Mouse (Mus musculus): ENCODE measurements around the gene Sspo. TPM values are rescaled to one million over a fixed set of nuclear protein-coding genes. Genes with fewer than 3 reads are reported as not detected.
A peak's percentile ranks its signal among the peaks of the same experiment; 100 is the strongest.

Sspo gene
- polyA plus RNA-seq, 1 experiment from 2014 or later = 0.05 TPM

DNA sequence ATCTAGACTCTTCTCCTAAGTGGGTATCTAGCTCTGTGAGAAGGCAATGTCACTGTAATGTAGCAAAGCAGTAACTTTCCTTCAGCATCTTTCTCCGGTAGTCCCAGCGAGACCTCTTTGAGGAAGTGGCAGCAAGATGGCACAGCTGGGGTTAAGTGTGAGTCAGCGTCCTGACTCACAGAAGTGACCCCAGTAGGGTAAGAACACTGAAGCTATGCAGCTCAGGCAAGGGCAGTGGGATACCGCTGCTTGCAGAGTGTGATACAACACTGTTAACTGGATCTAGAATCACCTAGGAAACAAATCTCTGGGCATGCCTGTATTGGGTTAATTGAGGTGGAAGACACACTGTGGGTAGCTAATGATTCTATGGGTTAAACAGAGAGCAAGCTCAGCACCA, 88.1 kb downstream of the Sspo start:
- no peak for ATAC-seq (replicated peaks; ENCODE audit: low FRiP score)
- Histone ChIP-seq H3K9me3 (ENCODE audit: control insufficient read depth, low read length) (no peaks in the 10 kb centered on the region), H3K4me3 (ENCODE audit: low read depth, low read length) (no peak overlapping the region), H3K4me2 (no peak overlapping the region), H3K4me1 (replicated peaks; ENCODE audit: control insufficient read depth, insufficient read depth, low read length) (no peaks in the 10 kb centered on the region), H3K36me3 (ENCODE audit: control insufficient read depth, insufficient read depth, low read length) (no peaks in the 10 kb centered on the region), H3K9ac (ENCODE audit: low read depth, low read length) (no peak overlapping the region), H3K27me3 (replicated peaks; ENCODE audit: control insufficient read depth, insufficient read depth, low read length) (no peaks in the 10 kb centered on the region), H3K27ac (ENCODE audit: low read depth, low read length) (no peak overlapping the region)
- no peak for DNase-seq (ENCODE audit: low spot score)
- 53% methylated on average over 4 of the region's 4 CpGs for WGBS

DNA sequence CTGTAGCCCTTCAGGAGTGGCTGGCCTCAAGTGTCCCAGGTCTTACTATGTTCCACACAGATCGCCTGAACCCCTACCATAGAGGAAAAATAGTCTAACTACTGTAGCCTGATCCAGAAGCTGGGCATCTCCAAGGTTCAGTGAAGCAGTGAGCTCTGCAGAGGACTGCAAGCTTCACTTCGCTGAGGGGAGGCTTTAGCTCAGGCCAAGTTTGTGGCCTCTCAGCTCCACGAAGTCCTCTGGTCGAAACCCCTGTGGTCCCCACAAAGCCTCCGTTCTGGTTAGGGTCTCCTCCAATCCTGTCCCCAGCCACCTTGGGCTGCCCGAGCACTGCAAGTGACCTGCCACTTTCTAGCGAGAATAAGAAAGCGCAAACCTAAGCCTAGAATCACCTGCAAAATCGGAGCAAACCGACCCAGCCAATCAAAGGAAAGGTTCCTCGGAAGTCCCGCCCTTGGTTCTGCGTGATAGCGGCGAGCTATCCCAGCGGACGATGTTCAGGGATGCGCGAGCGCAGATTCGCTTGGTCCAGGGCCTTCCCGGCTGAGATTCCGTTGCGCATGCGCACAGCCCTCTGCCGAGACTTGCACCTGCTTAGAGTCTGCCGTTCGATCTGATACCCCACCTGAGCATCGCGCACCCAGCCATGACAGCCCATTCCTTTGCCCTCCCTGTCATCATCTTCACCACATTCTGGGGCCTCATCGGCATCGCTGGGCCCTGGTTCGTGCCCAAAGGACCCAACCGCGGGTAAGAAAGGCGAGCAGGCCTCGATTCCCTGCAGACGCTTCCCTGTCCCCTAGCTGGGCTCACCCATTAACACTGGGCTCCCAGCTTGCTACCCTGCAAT, 89.3 kb downstream of the Sspo start, which contains the start of gene Atp6v0e2:
Gene Atp6v0e2, plus strand, starts transcription at position 511 of the 850 bp plus-strand sequence.
- Histone ChIP-seq H3K27ac (ENCODE audit: low read depth, low read length) (no peak within 1 kb of the TSS), H3K9ac (ENCODE audit: low read depth, low read length) (no peak within 1 kb of the TSS; the same call in 1 of the 2 replicates), H3K27me3 (replicated peaks; ENCODE audit: control insufficient read depth, insufficient read depth, low read length) (no peaks in the 10 kb centered on the region), H3K4me1 (replicated peaks; ENCODE audit: control insufficient read depth, insufficient read depth, low read length) (no peaks in the 10 kb centered on the region), H3K4me3 (ENCODE audit: low read depth, low read length) (peak within 1 kb of the TSS; percentile 27), H3K9me3 (ENCODE audit: control insufficient read depth, low read length) (no peaks in the 10 kb centered on the region), H3K36me3 (ENCODE audit: control insufficient read depth, insufficient read depth, low read length) (no peaks in the 10 kb centered on the region), H3K4me2 (peak within 1 kb of the TSS; percentile 52)
- peak; percentile 67 for DNase-seq (ENCODE audit: low spot score)
- WGBS = 9% methylated on average over 38 of the region's 38 CpGs
- ATAC-seq (replicated peaks; ENCODE audit: low FRiP score) = peak; percentile 45; the same call in 1 of the 2 replicates

DNA sequence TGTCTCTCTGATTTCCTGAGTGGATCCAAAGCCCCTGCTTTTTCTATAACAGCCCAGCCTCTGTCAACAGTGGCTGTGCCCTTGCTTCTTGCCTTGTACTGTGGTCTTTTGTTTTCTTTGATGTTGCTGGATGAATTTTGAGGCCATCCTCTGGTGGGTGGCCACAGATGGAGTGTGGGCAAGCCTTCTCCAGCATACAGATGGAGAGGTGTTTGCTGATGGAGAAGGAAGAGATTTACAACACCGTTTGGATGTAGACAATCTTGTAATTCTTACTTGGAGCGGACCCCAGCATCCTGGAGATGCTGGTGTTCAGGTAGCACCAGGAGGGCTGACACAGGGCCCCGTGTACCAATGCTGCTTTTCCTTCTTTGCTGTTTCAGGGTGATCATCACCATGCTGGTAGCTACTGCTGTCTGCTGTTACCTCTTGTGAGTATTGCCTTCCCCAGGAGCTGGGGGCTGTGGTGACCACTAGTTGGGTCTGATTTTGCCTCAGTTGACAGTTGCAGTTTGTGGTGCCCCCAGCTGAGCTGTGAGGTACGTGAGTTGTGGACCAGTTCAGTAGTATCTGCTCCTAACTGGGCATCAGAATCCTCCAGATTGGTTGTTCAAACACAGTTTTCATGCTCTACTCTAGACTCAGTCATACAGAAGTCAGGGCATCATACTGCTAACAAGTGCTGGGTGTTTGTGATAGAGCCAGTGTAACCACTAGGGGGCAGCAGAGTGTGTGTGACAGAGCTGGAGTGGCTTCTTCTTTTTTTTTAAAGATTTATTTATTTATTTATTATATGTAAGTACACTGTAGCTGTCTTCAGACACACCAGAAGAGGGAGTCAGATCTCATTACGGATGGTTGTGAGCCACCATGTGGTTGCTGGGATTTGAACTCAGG, 91.1 kb downstream of the Sspo start:
- no peak for DNase-seq (ENCODE audit: low spot score)
- no peak overlapping the region for H3K9ac ChIP-seq (ENCODE audit: low read depth, low read length)
- H3K4me1 ChIP-seq (replicated peaks; ENCODE audit: control insufficient read depth, insufficient read depth, low read length) = no peaks in the 10 kb centered on the region
- ATAC-seq (replicated peaks; ENCODE audit: low FRiP score) = no peak
- H3K4me3 ChIP-seq (ENCODE audit: low read depth, low read length) = no peak overlapping the region
- H3K36me3 ChIP-seq (ENCODE audit: control insufficient read depth, insufficient read depth, low read length) = no peaks in the 10 kb centered on the region
- 73% methylated on average over 5 of the region's 5 CpGs for WGBS
- H3K27me3 ChIP-seq (replicated peaks; ENCODE audit: control insufficient read depth, insufficient read depth, low read length) = no peaks in the 10 kb centered on the region
- no peaks in the 10 kb centered on the region for H3K9me3 ChIP-seq (ENCODE audit: control insufficient read depth, low read length)
- no peak overlapping the region for H3K4me2 ChIP-seq
- H3K27ac ChIP-seq (ENCODE audit: low read depth, low read length) = no peak overlapping the region

DNA sequence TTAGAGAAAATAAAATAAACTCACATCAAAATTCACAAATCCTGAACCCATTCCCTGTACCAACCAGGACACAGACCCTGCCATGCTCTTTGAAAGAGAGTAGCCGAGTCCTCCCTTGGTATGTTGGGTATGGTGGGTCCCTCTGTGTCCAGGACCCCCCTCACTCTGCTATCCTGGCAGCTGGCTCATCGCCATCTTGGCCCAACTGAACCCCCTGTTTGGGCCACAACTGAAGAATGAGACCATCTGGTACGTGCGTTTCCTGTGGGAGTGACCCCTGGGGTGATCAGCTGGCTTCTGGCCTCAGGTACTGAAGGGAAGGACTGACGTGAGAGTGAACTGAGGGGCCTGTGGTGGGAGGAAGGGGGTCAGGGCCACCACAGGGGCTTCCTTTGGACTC, 91.8 kb downstream of the Sspo start:
- Histone ChIP-seq H3K9me3 (ENCODE audit: control insufficient read depth, low read length) (no peaks in the 10 kb centered on the region), H3K4me3 (ENCODE audit: low read depth, low read length) (no peak overlapping the region), H3K4me2 (no peak overlapping the region), H3K4me1 (replicated peaks; ENCODE audit: control insufficient read depth, insufficient read depth, low read length) (no peaks in the 10 kb centered on the region), H3K27ac (ENCODE audit: low read depth, low read length) (no peak overlapping the region), H3K36me3 (ENCODE audit: control insufficient read depth, insufficient read depth, low read length) (no peaks in the 10 kb centered on the region), H3K27me3 (replicated peaks; ENCODE audit: control insufficient read depth, insufficient read depth, low read length) (no peaks in the 10 kb centered on the region), H3K9ac (ENCODE audit: low read depth, low read length) (no peak overlapping the region)
- WGBS = 69% methylated on average over 5 of the region's 5 CpGs
- no peak for DNase-seq (ENCODE audit: low spot score)
- no peak for ATAC-seq (replicated peaks; ENCODE audit: low FRiP score)

GRCm38 (mm10) chr6:48540721-48541120, 92.7 kb downstream of the Sspo start:
- DNase-seq (ENCODE audit: low spot score) (no peak), ATAC-seq (replicated peaks; ENCODE audit: low FRiP score) (no peak)
- H3K4me2 ChIP-seq = no peak overlapping the region
- no peak overlapping the region for H3K27ac ChIP-seq (ENCODE audit: low read depth, low read length)
- H3K9me3 ChIP-seq (ENCODE audit: control insufficient read depth, low read length) = no peaks in the 10 kb centered on the region
- H3K27me3 ChIP-seq (replicated peaks; ENCODE audit: control insufficient read depth, insufficient read depth, low read length) = no peaks in the 10 kb centered on the region
- no peaks in the 10 kb centered on the region for H3K4me1 ChIP-seq (replicated peaks; ENCODE audit: control insufficient read depth, insufficient read depth, low read length)
- 53% methylated on average over 3 of the region's 3 CpGs for WGBS
- no peak overlapping the region for H3K9ac ChIP-seq (ENCODE audit: low read depth, low read length)
- H3K4me3 ChIP-seq (ENCODE audit: low read depth, low read length) = no peak overlapping the region
- H3K36me3 ChIP-seq (ENCODE audit: control insufficient read depth, insufficient read depth, low read length) = no peaks in the 10 kb centered on the region

GRCm38 (mm10) chr6:48541560-48542450, 93.8 kb downstream of the Sspo start:
- Histone ChIP-seq H3K9ac (ENCODE audit: low read depth, low read length) (no peak overlapping the region), H3K4me2 (no peak overlapping the region), H3K4me1 (replicated peaks; ENCODE audit: control insufficient read depth, insufficient read depth, low read length) (no peaks in the 10 kb centered on the region), H3K36me3 (ENCODE audit: control insufficient read depth, insufficient read depth, low read length) (no peaks in the 10 kb centered on the region), H3K27me3 (replicated peaks; ENCODE audit: control insufficient read depth, insufficient read depth, low read length) (no peaks in the 10 kb centered on the region), H3K4me3 (ENCODE audit: low read depth, low read length) (no peak overlapping the region), H3K27ac (ENCODE audit: low read depth, low read length) (no peak overlapping the region), H3K9me3 (ENCODE audit: control insufficient read depth, low read length) (no peaks in the 10 kb centered on the region)
- ATAC-seq (replicated peaks; ENCODE audit: low FRiP score) (no peak), DNase-seq (ENCODE audit: low spot score) (no peak)
- 32% methylated on average over 7 of the region's 7 CpGs for WGBS

DNA sequence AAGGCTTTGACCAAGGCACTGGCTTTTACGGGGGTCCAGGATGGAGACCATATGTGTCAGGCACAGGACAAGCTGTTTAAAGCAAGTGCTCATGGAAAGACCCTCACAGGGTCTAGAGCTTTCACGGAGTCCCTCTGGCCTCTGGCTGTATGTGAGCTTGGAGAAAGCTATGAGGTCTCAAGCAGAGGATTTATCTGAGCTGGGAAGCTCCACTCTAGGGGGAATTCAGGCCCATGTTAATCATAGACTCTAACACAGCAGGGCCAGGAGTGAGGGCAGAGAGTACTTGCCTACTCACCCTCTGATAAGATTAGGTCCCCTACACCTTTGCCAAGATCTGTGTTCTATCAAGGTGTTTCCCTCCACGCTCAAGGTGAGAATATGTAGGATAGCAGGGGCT, 94.6 kb downstream of the Sspo start:
- no peaks in the 10 kb centered on the region for H3K9me3 ChIP-seq (ENCODE audit: control insufficient read depth, low read length)
- no peak overlapping the region for H3K4me3 ChIP-seq (ENCODE audit: low read depth, low read length)
- no peak overlapping the region for H3K9ac ChIP-seq (ENCODE audit: low read depth, low read length)
- no peaks in the 10 kb centered on the region for H3K36me3 ChIP-seq (ENCODE audit: control insufficient read depth, insufficient read depth, low read length)
- no peak for DNase-seq (ENCODE audit: low spot score)
- no peaks in the 10 kb centered on the region for H3K4me1 ChIP-seq (replicated peaks; ENCODE audit: control insufficient read depth, insufficient read depth, low read length)
- H3K4me2 ChIP-seq = no peak overlapping the region
- H3K27ac ChIP-seq (ENCODE audit: low read depth, low read length) = no peak overlapping the region
- no peaks in the 10 kb centered on the region for H3K27me3 ChIP-seq (replicated peaks; ENCODE audit: control insufficient read depth, insufficient read depth, low read length)
- 77% methylated on average over 3 of the region's 3 CpGs for WGBS
- ATAC-seq (replicated peaks; ENCODE audit: low FRiP score) = no peak

- no peak for DNase-seq (ENCODE audit: low spot score)
- Histone ChIP-seq H3K36me3 (ENCODE audit: control insufficient read depth, insufficient read depth, low read length) (no peaks in the 10 kb centered on the region), H3K9me3 (ENCODE audit: control insufficient read depth, low read length) (no peaks in the 10 kb centered on the region), H3K4me1 (replicated peaks; ENCODE audit: control insufficient read depth, insufficient read depth, low read length) (no peaks in the 10 kb centered on the region), H3K4me3 (ENCODE audit: low read depth, low read length) (no peak overlapping the region), H3K9ac (ENCODE audit: low read depth, low read length) (no peak overlapping the region), H3K27ac (ENCODE audit: low read depth, low read length) (no peak overlapping the region), H3K27me3 (replicated peaks; ENCODE audit: control insufficient read depth, insufficient read depth, low read length) (no peaks in the 10 kb centered on the region), H3K4me2 (no peak overlapping the region)
- 76% methylated on average over 5 of the region's 5 CpGs for WGBS
- ATAC-seq (replicated peaks; ENCODE audit: low FRiP score) = no peak
Measured at GRCm38 (mm10) chr6:48545251-48545650, 97.2 kb downstream of the Sspo start.
